Mouse (Mus musculus) macrophage (primary cell): ENCODE measurements around the gene Wdr48. TPM values are rescaled to one million over a fixed set of nuclear protein-coding genes. Genes with fewer than 3 reads are reported as not detected.
A peak's percentile ranks its signal among the peaks of the same experiment; 100 is the strongest.

Experiments used
- H3K27ac ChIP-seq: fragments of 350-480 bp; formaldehyde crosslinking; 2 replicates; pipeline ENCODE4 v1.9.0; 2021
- H3K36me3 ChIP-seq: fragments of 350-480 bp; formaldehyde crosslinking; 2 replicates; pipeline ENCODE4 v1.9.0; 2021; ENCODE audit errors: inconsistent target
- H3K4me3 ChIP-seq: fragments of 350-480 bp; formaldehyde crosslinking; 2 replicates; pipeline ENCODE4 v1.9.0; 2021; ENCODE audit errors: inconsistent target
- H3K79me2 ChIP-seq: fragments of 350-480 bp; formaldehyde crosslinking; 2 replicates; pipeline ENCODE4 v1.9.0; 2021; ENCODE audit errors: inconsistent target
- WGBS: methylation state at CpG from one replicate; pipeline ENCODE4 v1.1.7; 2026; ENCODE audit warnings: inconsistent platforms; ENCODE audit not compliant: missing documents; 5-methylcytosine and 5-hydroxymethylcytosine counted together
- polyA plus RNA-seq: library from polyadenylated mRNA; stranded (reverse); fragments of 250-400 nt; gene quantifications from 3 replicates; pipeline ENCODE4 v1.2.4, GENCODE M21; 2018; ENCODE audit warnings: inconsistent platforms

Gene Wdr48
- polyA plus RNA-seq, 1 experiment from 2014 or later: 40.5 TPM

- Histone ChIP-seq H3K79me2 (peaks cover 76% of the 10 kb centered on the region), H3K36me3 (peaks cover 20% of the 10 kb centered on the region), H3K27ac (peak overlapping the region; percentile 25), H3K4me3 (no peak overlapping the region)
- WGBS: 25% methylated on average over 2 of the region's 2 CpGs
Measured at GRCm38 (mm10) chr9:119899446-119899845, 4.8 kb downstream of the Wdr48 start.

- 90% methylated on average over 10 of the region's 12 CpGs for WGBS
- no peak overlapping the region for H3K4me3 ChIP-seq
- no peak overlapping the region for H3K27ac ChIP-seq
- H3K79me2 ChIP-seq: peaks cover 52% of the 10 kb centered on the region
- peaks cover 52% of the 10 kb centered on the region for H3K36me3 ChIP-seq
Measured at GRCm38 (mm10) chr9:119902410-119903151, 7.9 kb downstream of the Wdr48 start.

- H3K4me3 ChIP-seq: no peak overlapping the region
- no peak overlapping the region for H3K27ac ChIP-seq
- 88% methylated on average over 3 of the region's 3 CpGs for WGBS
- peaks cover 95% of the 10 kb centered on the region for H3K36me3 ChIP-seq
- H3K79me2 ChIP-seq: no peaks in the 10 kb centered on the region
Measured at GRCm38 (mm10) chr9:119908708-119909107, 14.0 kb downstream of the Wdr48 start.

- H3K79me2 ChIP-seq: no peaks in the 10 kb centered on the region
- no peak overlapping the region for H3K27ac ChIP-seq
- WGBS: 91% methylated on average over 3 of the region's 3 CpGs
- H3K4me3 ChIP-seq: no peak overlapping the region
- peaks cover 95% of the 10 kb centered on the region for H3K36me3 ChIP-seq
Measured at GRCm38 (mm10) chr9:119909931-119910330, 15.3 kb downstream of the Wdr48 start.

- Histone ChIP-seq H3K36me3 (peaks cover 95% of the 10 kb centered on the region), H3K27ac (no peak overlapping the region), H3K4me3 (no peak overlapping the region), H3K79me2 (no peaks in the 10 kb centered on the region)
- 81% methylated on average over 12 of the region's 13 CpGs for WGBS
Measured at GRCm38 (mm10) chr9:119913087-119913838, 18.6 kb downstream of the Wdr48 start.

- peaks cover 84% of the 10 kb centered on the region for H3K36me3 ChIP-seq
- no peaks in the 10 kb centered on the region for H3K79me2 ChIP-seq
- H3K4me3 ChIP-seq: no peak overlapping the region
- 83% methylated on average over 1 of the region's 1 CpGs for WGBS
- no peak overlapping the region for H3K27ac ChIP-seq
Measured at GRCm38 (mm10) chr9:119919858-119920257, 25.2 kb downstream of the Wdr48 start.

GRCm38 (mm10) chr9:119923462-119923861 is 28.8 kb downstream of the Wdr48 start:
- Histone ChIP-seq H3K27ac (no peak overlapping the region), H3K36me3 (peaks cover 63% of the 10 kb centered on the region), H3K4me3 (no peak overlapping the region), H3K79me2 (no peaks in the 10 kb centered on the region)
- 95% methylated on average over 4 of the region's 4 CpGs for WGBS

GRCm38 (mm10) chr9:119925120-119925657 is 30.5 kb downstream of the Wdr48 start:
- Histone ChIP-seq H3K36me3 (peaks cover 65% of the 10 kb centered on the region), H3K4me3 (no peak overlapping the region), H3K27ac (peak overlapping the region; percentile 77), H3K79me2 (no peaks in the 10 kb centered on the region)
- WGBS: 10% methylated on average over 16 of the region's 16 CpGs

- H3K27ac ChIP-seq: peak overlapping the region; percentile 77
- no peak overlapping the region for H3K4me3 ChIP-seq
- peaks cover 65% of the 10 kb centered on the region for H3K36me3 ChIP-seq
- 50% methylated on average over 7 of the region's 8 CpGs for WGBS
- H3K79me2 ChIP-seq: no peaks in the 10 kb centered on the region
Measured at GRCm38 (mm10) chr9:119925729-119926128, 31.1 kb downstream of the Wdr48 start.

- WGBS: 93% methylated on average over 5 of the region's 5 CpGs
- Histone ChIP-seq H3K4me3 (no peak overlapping the region), H3K27ac (no peak overlapping the region), H3K79me2 (no peaks in the 10 kb centered on the region), H3K36me3 (peaks cover 64% of the 10 kb centered on the region)
Measured at GRCm38 (mm10) chr9:119926497-119926896, 31.8 kb downstream of the Wdr48 start.

- Histone ChIP-seq H3K36me3 (peaks cover 29% of the 10 kb centered on the region; the same call in 1 of the 2 replicates), H3K4me3 (no peak overlapping the region), H3K79me2 (peaks cover 22% of the 10 kb centered on the region; the same call in 1 of the 2 replicates), H3K27ac (no peak overlapping the region)
- 94% methylated on average over 12 of the region's 12 CpGs for WGBS
Measured at GRCm38 (mm10) chr9:119932358-119932757, 37.7 kb downstream of the Wdr48 start.

- H3K79me2 ChIP-seq: peaks cover 22% of the 10 kb centered on the region; the same call in 1 of the 2 replicates
- 95% methylated on average over 5 of the region's 6 CpGs for WGBS
- H3K4me3 ChIP-seq: no peak overlapping the region
- peaks cover 21% of the 10 kb centered on the region; the same call in 1 of the 2 replicates for H3K36me3 ChIP-seq
- no peak overlapping the region for H3K27ac ChIP-seq
Measured at GRCm38 (mm10) chr9:119933675-119934074, 39.0 kb downstream of the Wdr48 start.

GRCm38 (mm10) chr9:119937005-119937773 is 42.5 kb downstream of the Wdr48 start, which contains the start of the genes Gorasp1 and Ttc21a:
TSS of gene Gorasp1 (minus strand) at chr9:119937565.
TSS of gene Ttc21a (plus strand) at chr9:119937606.
- WGBS: under 1% methylated on average over 36 of the region's 40 CpGs
- H3K4me3 ChIP-seq: peak within 1 kb of the TSS; percentile 81
- H3K27ac ChIP-seq: peak within 1 kb of the TSS; percentile 65
- H3K36me3 ChIP-seq: no peaks in the 10 kb centered on the region
- peaks cover 22% of the 10 kb centered on the region; the same call in 1 of the 2 replicates for H3K79me2 ChIP-seq

GRCm38 (mm10) chr9:119938496-119938895 is 43.8 kb downstream of the Wdr48 start:
- H3K4me3 ChIP-seq: no peak overlapping the region
- H3K27ac ChIP-seq: no peak overlapping the region
- peaks cover 22% of the 10 kb centered on the region; the same call in 1 of the 2 replicates for H3K79me2 ChIP-seq
- no peaks in the 10 kb centered on the region for H3K36me3 ChIP-seq
- 27% methylated on average over 4 of the region's 4 CpGs for WGBS
